Mouse (Mus musculus): Measurements from ENCODE around the gene Tsen2. TPM values are rescaled to one million over a fixed set of nuclear protein-coding genes. Genes with fewer than 3 reads are reported as not detected.
A peak's percentile ranks its signal among the peaks of the same experiment; 100 is the strongest.

The Tsen2 gene
- polyA plus RNA-seq, 1 experiment: 26.2 TPM

DNA sequence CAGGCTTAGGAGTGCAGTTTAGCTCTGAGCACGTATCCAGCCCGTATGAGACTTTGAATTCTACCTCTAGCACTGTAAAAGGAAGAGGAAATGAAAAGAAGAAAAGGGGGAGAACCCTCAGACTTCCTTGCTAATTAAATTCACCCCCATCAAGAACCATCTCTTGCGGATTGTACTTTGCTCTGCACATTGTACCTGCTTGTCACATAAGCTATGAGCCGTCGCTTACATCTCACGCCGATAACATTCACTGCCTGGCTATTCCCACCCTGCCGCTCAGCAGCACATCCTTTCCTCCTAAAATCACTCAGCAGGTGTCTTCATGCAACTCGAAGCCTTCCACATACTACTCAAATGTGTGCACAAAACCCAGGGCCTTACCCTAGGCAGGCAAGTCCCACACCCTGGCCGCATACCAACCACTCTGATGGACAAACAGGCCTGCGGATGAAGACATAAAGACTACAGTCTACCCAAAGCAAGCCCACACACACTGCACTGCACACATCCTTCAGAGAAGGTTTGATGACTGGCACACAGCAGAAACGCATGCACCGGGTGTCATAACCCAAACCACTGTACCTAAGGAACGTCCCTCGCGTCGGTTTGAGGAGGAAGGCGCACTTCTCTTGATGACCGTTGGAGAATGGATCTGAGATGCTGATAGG is 47.4 kb downstream of the Tsen2 start:
- DNase-seq: no peak
- Histone ChIP-seq H3K27me3 (ENCODE audit: control insufficient read depth, insufficient read depth, low read length) (no peaks in the 10 kb centered on the region), H3K4me3 (replicated peaks; ENCODE audit: insufficient read depth, low read depth, low read length) (no peak overlapping the region), H3K4me1 (ENCODE audit: control insufficient read depth, insufficient read depth, low read length) (no peaks in the 10 kb centered on the region), H3K27ac (ENCODE audit: insufficient read depth, low read length) (no peak overlapping the region)
- WGBS: 85% methylated on average over 19 of the region's 19 CpGs
- TF ChIP-seq POLR2A (IDR thresholded peaks at IDR 0.05; ENCODE audit: borderline replicate concordance, insufficient read depth, low read length) (no peak), CTCF (IDR thresholded peaks at IDR 0.05; ENCODE audit: borderline replicate concordance, insufficient read depth, low read depth, low read length) (no peak)

- Histone ChIP-seq H3K4me3 (replicated peaks; ENCODE audit: insufficient read depth, low read depth, low read length) (no peak within 1 kb of the TSS), H3K4me1 (ENCODE audit: control insufficient read depth, insufficient read depth, low read length) (no peaks in the 10 kb centered on the region), H3K27me3 (ENCODE audit: control insufficient read depth, insufficient read depth, low read length) (no peaks in the 10 kb centered on the region), H3K27ac (ENCODE audit: insufficient read depth, low read length) (no peak within 1 kb of the TSS)
- WGBS: 63% methylated on average over 5 of the region's 5 CpGs
- TF ChIP-seq CTCF (IDR thresholded peaks at IDR 0.05; ENCODE audit: borderline replicate concordance, insufficient read depth, low read depth, low read length): no peak
- no peak for TF ChIP-seq POLR2A (IDR thresholded peaks at IDR 0.05; ENCODE audit: borderline replicate concordance, insufficient read depth, low read length)
- no peak for DNase-seq
Measured at GRCm38 (mm10) chr6:115592458-115592857, 48.0 kb downstream of the Tsen2 start, which contains the start of gene Mkrn2os. TSS of gene Mkrn2os (minus strand) at chr6:115592576.

DNA sequence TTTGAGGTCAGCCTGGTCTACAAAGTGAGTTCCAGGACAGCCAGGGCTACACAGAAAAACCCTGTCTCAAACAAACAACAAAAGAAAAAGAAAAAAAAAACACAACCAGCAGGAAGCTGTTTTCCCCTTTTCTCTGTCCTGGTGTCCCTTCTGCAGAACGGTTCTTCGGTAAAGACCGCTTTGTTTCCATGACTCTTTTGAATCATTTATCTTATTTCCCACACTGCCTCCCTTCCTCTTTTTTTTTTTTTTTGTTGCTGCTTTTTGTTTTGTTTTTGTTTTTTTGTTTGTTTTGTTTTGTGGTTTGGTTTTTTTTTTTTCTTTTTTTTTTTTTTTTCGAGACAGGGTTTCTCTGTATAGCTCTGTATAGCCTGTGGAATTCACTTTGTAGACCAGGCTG is 48.8 kb downstream of the Tsen2 start:
- 72% methylated on average over 4 of the region's 4 CpGs for WGBS
- DNase-seq: no peak
- Histone ChIP-seq H3K27ac (ENCODE audit: insufficient read depth, low read length) (no peak overlapping the region), H3K4me1 (ENCODE audit: control insufficient read depth, insufficient read depth, low read length) (no peaks in the 10 kb centered on the region), H3K27me3 (ENCODE audit: control insufficient read depth, insufficient read depth, low read length) (no peaks in the 10 kb centered on the region), H3K4me3 (replicated peaks; ENCODE audit: insufficient read depth, low read depth, low read length) (no peak overlapping the region)
- TF ChIP-seq CTCF (IDR thresholded peaks at IDR 0.05; ENCODE audit: borderline replicate concordance, insufficient read depth, low read depth, low read length) (no peak), POLR2A (IDR thresholded peaks at IDR 0.05; ENCODE audit: borderline replicate concordance, insufficient read depth, low read length) (no peak)

DNA sequence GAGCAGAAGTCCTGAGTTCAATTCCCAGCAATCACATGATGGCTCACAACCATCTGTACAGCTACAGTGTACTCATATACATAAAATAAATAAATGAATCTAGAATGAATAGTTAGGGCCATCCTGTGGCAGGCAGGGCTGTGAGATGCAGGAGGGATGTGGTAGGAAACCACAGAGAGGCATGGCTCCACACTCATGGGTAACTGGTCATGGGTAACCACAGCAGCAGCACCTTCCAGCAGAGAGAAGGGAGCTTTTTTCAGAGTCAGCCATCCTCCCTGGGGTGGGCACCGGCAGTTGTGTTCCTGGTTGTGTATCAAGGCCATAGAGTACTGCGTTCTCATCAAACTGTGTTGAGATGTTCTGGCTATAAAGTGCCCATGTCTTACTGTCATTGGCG is 50.0 kb downstream of the Tsen2 start:
- Histone ChIP-seq H3K27ac (ENCODE audit: insufficient read depth, low read length) (no peak overlapping the region), H3K27me3 (ENCODE audit: control insufficient read depth, insufficient read depth, low read length) (no peaks in the 10 kb centered on the region), H3K4me3 (replicated peaks; ENCODE audit: insufficient read depth, low read depth, low read length) (no peak overlapping the region), H3K4me1 (ENCODE audit: control insufficient read depth, insufficient read depth, low read length) (no peaks in the 10 kb centered on the region)
- WGBS: 63% methylated on average over 3 of the region's 3 CpGs
- TF ChIP-seq POLR2A (IDR thresholded peaks at IDR 0.05; ENCODE audit: borderline replicate concordance, insufficient read depth, low read length): no peak
- TF ChIP-seq CTCF (IDR thresholded peaks at IDR 0.05; ENCODE audit: borderline replicate concordance, insufficient read depth, low read depth, low read length): no peak
- no peak for DNase-seq

- WGBS: 66% methylated on average over 3 of the region's 3 CpGs
Measured at GRCm38 (mm10) chr6:115595667-115596066, 51.2 kb downstream of the Tsen2 start.

DNA sequence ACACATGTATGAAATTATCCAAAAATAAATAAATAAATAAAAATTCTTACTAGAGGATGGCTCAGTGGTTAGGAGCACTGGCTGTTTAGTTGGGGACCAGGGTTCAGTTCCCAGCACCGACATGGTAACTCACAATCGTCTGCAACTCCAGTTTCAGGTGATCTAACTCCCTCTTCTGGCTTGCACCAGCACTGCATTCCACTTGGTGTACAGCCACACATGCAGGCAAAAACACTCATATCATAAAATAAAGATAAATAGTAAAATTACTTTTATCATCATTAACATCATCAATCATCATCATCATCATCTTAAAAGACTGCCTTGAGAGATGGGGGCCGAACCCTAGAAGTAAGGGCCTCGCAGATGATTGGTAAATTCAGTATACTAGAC is 56.9 kb downstream of the Tsen2 start:
- no peaks in the 10 kb centered on the region for H3K27me3 ChIP-seq (ENCODE audit: control insufficient read depth, insufficient read depth, low read length)
- 64% methylated on average over 4 of the region's 4 CpGs for WGBS
- TF ChIP-seq POLR2A (IDR thresholded peaks at IDR 0.05; ENCODE audit: borderline replicate concordance, insufficient read depth, low read length) (no peak), CTCF (IDR thresholded peaks at IDR 0.05; ENCODE audit: borderline replicate concordance, insufficient read depth, low read depth, low read length) (no peak)
- no peak overlapping the region for H3K27ac ChIP-seq (ENCODE audit: insufficient read depth, low read length)
- peaks cover 14% of the 10 kb centered on the region for H3K4me1 ChIP-seq (ENCODE audit: control insufficient read depth, insufficient read depth, low read length)
- peak in 1 of 2 experiments; percentile 40 for DNase-seq
- H3K4me3 ChIP-seq (replicated peaks; ENCODE audit: insufficient read depth, low read depth, low read length): peak overlapping the region; percentile 48

More at GRCm38 (mm10) chr6:115595667-115596066, 51.2 kb downstream of the Tsen2 start:
- Histone ChIP-seq H3K4me1 (ENCODE audit: control insufficient read depth, insufficient read depth, low read length) (no peaks in the 10 kb centered on the region), H3K27ac (ENCODE audit: insufficient read depth, low read length) (no peak overlapping the region), H3K27me3 (ENCODE audit: control insufficient read depth, insufficient read depth, low read length) (no peaks in the 10 kb centered on the region), H3K4me3 (replicated peaks; ENCODE audit: insufficient read depth, low read depth, low read length) (no peak overlapping the region)
- DNase-seq: no peak
- no peak for TF ChIP-seq POLR2A (IDR thresholded peaks at IDR 0.05; ENCODE audit: borderline replicate concordance, insufficient read depth, low read length)
- TF ChIP-seq CTCF (IDR thresholded peaks at IDR 0.05; ENCODE audit: borderline replicate concordance, insufficient read depth, low read depth, low read length): no peak

GRCm38 (mm10) chr6:115601715-115602523 is 57.5 kb downstream of the Tsen2 start, which contains the start of gene Mkrn2:
TSS of gene Mkrn2 (plus strand) at chr6:115601902.
- H3K4me1 ChIP-seq (ENCODE audit: control insufficient read depth, insufficient read depth, low read length): peaks cover 16% of the 10 kb centered on the region
- no peaks in the 10 kb centered on the region for H3K27me3 ChIP-seq (ENCODE audit: control insufficient read depth, insufficient read depth, low read length)
- H3K4me3 ChIP-seq (replicated peaks; ENCODE audit: insufficient read depth, low read depth, low read length): peak within 1 kb of the TSS; percentile 88
- TF ChIP-seq POLR2A (IDR thresholded peaks at IDR 0.05; ENCODE audit: borderline replicate concordance, insufficient read depth, low read length): peak; percentile 69
- no peak for TF ChIP-seq CTCF (IDR thresholded peaks at IDR 0.05; ENCODE audit: borderline replicate concordance, insufficient read depth, low read depth, low read length)
- peak; percentile 83 to 88 for DNase-seq
- H3K27ac ChIP-seq (ENCODE audit: insufficient read depth, low read length): no peak within 1 kb of the TSS
- under 1% methylated on average over 60 of the region's 61 CpGs for WGBS
